Mouse (Mus musculus) hindbrain, postnatal 0 days (tissue): Measurements from ENCODE around the gene Adcy2. TPM values are rescaled to one million over a fixed set of nuclear protein-coding genes. Genes with fewer than 3 reads are reported as not detected.

ENCODE experiments used
- ATAC-seq: fragments of 200-750 bp; cut with Nextera tagmentation; 2 replicates; pipeline ENCODE4 v1.8.0; 2017; ENCODE audit warnings: mild to moderate bottlenecking, moderate TSS enrichment, moderate library complexity
- DNase-seq: peaks from one replicate; pipeline ENCODE4 v3.0.0-alpha.2; 2015; ENCODE audit warnings: low spot score
- H3K27ac ChIP-seq: fragments of 300-500 bp; sonication (generic); 2 replicates; pipeline ENCODE4 v1.5.1; 2014; ENCODE audit warnings: mild to moderate bottlenecking
- H3K27me3 ChIP-seq: fragments of 300-500 bp; sonication (generic); 2 replicates; pipeline ENCODE4 v1.6.1; 2014; ENCODE audit warnings: low read length, mixed read lengths; ENCODE audit not compliant: insufficient read depth
- H3K36me3 ChIP-seq: fragments of 300-500 bp; sonication (generic); 2 replicates; pipeline ENCODE4 v1.6.1; 2014; ENCODE audit warnings: low read length, mixed read lengths; ENCODE audit not compliant: insufficient read depth
- H3K4me1 ChIP-seq: fragments of 300-500 bp; sonication (generic); 2 replicates; pipeline ENCODE4 v1.6.1; 2014; ENCODE audit warnings: antibody characterized with exemption, low read length, mixed read lengths; ENCODE audit not compliant: insufficient read depth
- H3K4me2 ChIP-seq: fragments of 300-500 bp; sonication (generic); 2 replicates; pipeline ENCODE4 v1.6.1; 2014; ENCODE audit warnings: low read depth, mild to moderate bottlenecking, low read length, moderate library complexity, mixed read lengths
- H3K4me3 ChIP-seq: fragments of 300-500 bp; sonication (generic); 2 replicates; pipeline ENCODE4 v1.5.1; 2014; ENCODE audit warnings: low read length
- H3K9ac ChIP-seq: fragments of 300-500 bp; sonication (generic); replicated peaks from 2 replicates; pipeline ENCODE4 v1.6.1; 2014; ENCODE audit warnings: mild to moderate bottlenecking, low read length, moderate library complexity, mixed read lengths
- H3K9me3 ChIP-seq: fragments of 300-500 bp; sonication (generic); 2 replicates; pipeline ENCODE4 v1.6.1; 2016; ENCODE audit warnings: low read length, mixed read lengths
- CTCF ChIP-seq: IDR thresholded peaks from 2 replicates; pipeline ENCODE4 v1.5.1; 2016; ENCODE audit warnings: antibody characterized with exemption, control low read depth, low read depth
- WGBS: fragments of 180-500 bp; shearing (Covaris S2); extraction: QIAGEN DNeasy Blood & Tissue Kit; methylation state at CpG from one replicate; pipeline ENCODE4 v1.1.7; 2014; 5-methylcytosine and 5-hydroxymethylcytosine counted together
- polyA plus RNA-seq: library from polyadenylated mRNA; unstranded; fragments of >200 nt; fragmentation: Nextera tagmentation; extraction: Ambion mirVana; gene quantifications from 2 replicates; pipeline ENCODE4 v1.2.1, GENCODE M21; 2015
- total RNA-seq: library from RNA; depleted of rRNA; stranded (reverse); fragments of >200 nt; gene quantifications from 2 replicates; pipeline ENCODE4 v1.2.3, GENCODE M21; 2014

The Adcy2 gene
- total and polyA plus RNA-seq, 2 experiments from 2014 or later: 16.7 to 44.2 TPM

DNA sequence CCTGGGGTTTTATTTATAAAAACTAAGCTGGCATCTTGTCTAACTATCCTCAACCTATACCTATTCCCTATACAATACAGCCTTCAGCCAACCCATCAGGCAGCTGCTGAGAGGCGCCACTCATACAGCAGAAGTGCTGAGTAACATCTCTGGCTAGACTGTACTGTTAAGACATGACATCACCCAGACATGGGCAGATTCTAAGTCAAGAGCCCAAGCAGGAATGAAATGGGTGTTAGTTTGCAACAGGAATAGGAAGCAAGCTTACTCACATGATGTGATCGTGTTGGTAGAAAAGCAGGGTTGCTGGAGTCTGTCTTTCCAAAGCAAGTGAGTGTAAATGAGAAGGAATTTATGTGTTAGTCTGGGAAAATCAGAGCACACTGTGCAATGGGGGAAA lies 18.3 kb downstream of the Adcy2 start:
- Histone ChIP-seq H3K4me1 (no peaks in the 10 kb centered on the region), H3K27ac (no peak overlapping the region), H3K9me3 (no peaks in the 10 kb centered on the region), H3K9ac (no peak overlapping the region), H3K27me3 (no peaks in the 10 kb centered on the region), H3K4me2 (no peak overlapping the region), H3K36me3 (no peaks in the 10 kb centered on the region), H3K4me3 (no peak overlapping the region)
- no peak for ATAC-seq
- no peak for TF ChIP-seq CTCF
- DNase-seq: no peak
- 95% methylated on average over 2 of the region's 2 CpGs for WGBS

GRCm38 (mm10) chr13:68973143-68973542 lies 26.2 kb downstream of the Adcy2 start:
- no peaks in the 10 kb centered on the region for H3K36me3 ChIP-seq
- H3K9me3 ChIP-seq: no peaks in the 10 kb centered on the region
- 60% methylated on average over 3 of the region's 3 CpGs for WGBS
- ATAC-seq (no peak), DNase-seq (no peak)
- no peaks in the 10 kb centered on the region for H3K27me3 ChIP-seq
- H3K4me3 ChIP-seq: no peak overlapping the region
- H3K4me2 ChIP-seq: no peak overlapping the region
- no peaks in the 10 kb centered on the region for H3K4me1 ChIP-seq
- no peak overlapping the region for H3K27ac ChIP-seq
- TF ChIP-seq CTCF: no peak
- H3K9ac ChIP-seq: no peak overlapping the region

GRCm38 (mm10) chr13:68961580-68961979 lies 37.8 kb downstream of the Adcy2 start:
- Histone ChIP-seq H3K4me3 (no peak overlapping the region), H3K4me1 (no peaks in the 10 kb centered on the region), H3K9me3 (no peaks in the 10 kb centered on the region), H3K27ac (no peak overlapping the region), H3K4me2 (no peak overlapping the region), H3K9ac (no peak overlapping the region), H3K36me3 (no peaks in the 10 kb centered on the region), H3K27me3 (no peaks in the 10 kb centered on the region)
- DNase-seq: no peak
- WGBS: 57% methylated on average over 5 of the region's 5 CpGs
- no peak for TF ChIP-seq CTCF
- no peak for ATAC-seq

DNA sequence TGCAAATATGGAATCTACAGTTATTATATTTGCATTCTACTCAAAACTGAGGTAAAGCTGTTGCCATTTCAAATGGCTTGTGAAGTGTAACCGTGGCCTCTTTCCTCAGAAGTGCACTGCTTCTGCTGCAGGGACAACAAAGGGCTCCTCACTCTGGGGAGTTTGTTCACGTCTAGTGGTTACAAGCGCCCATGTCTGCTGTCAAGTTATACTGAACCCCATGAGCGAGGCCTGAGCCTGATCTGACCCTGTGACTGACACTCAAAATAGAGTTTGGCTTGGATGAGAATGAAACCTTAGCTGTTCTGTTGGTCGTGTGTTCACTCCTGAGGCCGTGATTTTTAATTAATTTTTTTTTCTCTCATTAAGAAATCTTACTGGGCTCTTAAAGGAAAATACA lies 38.8 kb downstream of the Adcy2 start:
- DNase-seq (no peak), ATAC-seq (no peak)
- H3K9me3 ChIP-seq: no peaks in the 10 kb centered on the region
- no peak for TF ChIP-seq CTCF
- H3K36me3 ChIP-seq: no peaks in the 10 kb centered on the region
- 64% methylated on average over 6 of the region's 6 CpGs for WGBS
- no peak overlapping the region for H3K4me3 ChIP-seq
- no peaks in the 10 kb centered on the region for H3K4me1 ChIP-seq
- no peak overlapping the region for H3K4me2 ChIP-seq
- no peak overlapping the region for H3K27ac ChIP-seq
- H3K9ac ChIP-seq: no peak overlapping the region
- H3K27me3 ChIP-seq: no peaks in the 10 kb centered on the region

- ATAC-seq: no peak
- Histone ChIP-seq H3K4me3 (no peak overlapping the region), H3K9ac (no peak overlapping the region), H3K36me3 (no peaks in the 10 kb centered on the region), H3K27me3 (no peaks in the 10 kb centered on the region), H3K9me3 (no peaks in the 10 kb centered on the region), H3K4me1 (no peaks in the 10 kb centered on the region), H3K27ac (no peak overlapping the region), H3K4me2 (no peak overlapping the region)
- no peak for TF ChIP-seq CTCF
- 81% methylated on average over 4 of the region's 4 CpGs for whole genome bisulfite sequencing
- no peak for DNase-seq
These were observed 39.9 kb downstream of the Adcy2 start for GRCm38 (mm10) chr13:68959406-68959805.

DNA sequence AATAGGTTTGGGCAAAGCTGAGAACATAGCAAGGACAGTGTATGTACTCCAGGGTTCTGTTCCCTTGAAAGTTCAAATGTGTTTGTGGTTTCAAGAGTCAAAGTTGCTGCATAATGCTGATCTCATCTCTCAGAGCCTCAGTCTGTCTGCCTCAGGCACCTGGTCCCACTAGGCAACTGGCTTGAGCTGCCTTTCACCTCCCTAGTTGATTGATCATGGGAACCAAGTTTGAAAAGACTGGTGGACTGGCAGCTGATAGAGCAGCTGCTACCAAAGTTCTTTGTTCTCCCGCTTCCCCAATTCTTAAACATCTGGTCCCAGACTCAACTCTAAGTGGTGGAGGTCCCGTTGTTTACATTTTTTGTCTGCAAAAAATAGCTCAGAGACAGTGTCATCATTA lies 56.6 kb downstream of the Adcy2 start:
- H3K4me3 ChIP-seq: no peak overlapping the region
- DNase-seq: no peak
- H3K4me1 ChIP-seq: no peaks in the 10 kb centered on the region
- ATAC-seq: no peak
- H3K27ac ChIP-seq: no peak overlapping the region
- H3K9me3 ChIP-seq: no peaks in the 10 kb centered on the region
- H3K4me2 ChIP-seq: no peak overlapping the region
- H3K36me3 ChIP-seq: no peaks in the 10 kb centered on the region
- no peaks in the 10 kb centered on the region for H3K27me3 ChIP-seq
- TF ChIP-seq CTCF: no peak
- WGBS: 63% methylated on average over 2 of the region's 2 CpGs
- H3K9ac ChIP-seq: no peak overlapping the region

- 98% methylated on average over 1 of the region's 1 CpGs for WGBS
- Histone ChIP-seq H3K4me3 (no peak overlapping the region), H3K9ac (no peak overlapping the region), H3K9me3 (no peaks in the 10 kb centered on the region), H3K4me2 (no peak overlapping the region), H3K4me1 (no peaks in the 10 kb centered on the region), H3K27me3 (no peaks in the 10 kb centered on the region), H3K27ac (no peak overlapping the region), H3K36me3 (no peaks in the 10 kb centered on the region)
- ATAC-seq: no peak
- no peak for TF ChIP-seq CTCF
- DNase-seq: no peak
These were observed 57.9 kb downstream of the Adcy2 start for GRCm38 (mm10) chr13:68941429-68941828.
